Mouse (Mus musculus) lung, adult 2 months (tissue): ENCODE results near the gene Tbc1d30.

ENCODE experiments used
- CTCF ChIP-seq: fragments of 200-500 bp; IDR thresholded peaks from 2 replicates; pipeline ENCODE4 v1.5.1; 2011; ENCODE audit warnings: mild to moderate bottlenecking, low read length, control low read depth; ENCODE audit not compliant: insufficient read depth
- POLR2A ChIP-seq: fragments of 200-500 bp; IDR thresholded peaks from 2 replicates; pipeline ENCODE4 v1.6.1; 2011; ENCODE audit warnings: low read depth, mild to moderate bottlenecking, control low read depth, low read length, borderline replicate concordance; ENCODE audit errors: extremely low read depth

DNA sequence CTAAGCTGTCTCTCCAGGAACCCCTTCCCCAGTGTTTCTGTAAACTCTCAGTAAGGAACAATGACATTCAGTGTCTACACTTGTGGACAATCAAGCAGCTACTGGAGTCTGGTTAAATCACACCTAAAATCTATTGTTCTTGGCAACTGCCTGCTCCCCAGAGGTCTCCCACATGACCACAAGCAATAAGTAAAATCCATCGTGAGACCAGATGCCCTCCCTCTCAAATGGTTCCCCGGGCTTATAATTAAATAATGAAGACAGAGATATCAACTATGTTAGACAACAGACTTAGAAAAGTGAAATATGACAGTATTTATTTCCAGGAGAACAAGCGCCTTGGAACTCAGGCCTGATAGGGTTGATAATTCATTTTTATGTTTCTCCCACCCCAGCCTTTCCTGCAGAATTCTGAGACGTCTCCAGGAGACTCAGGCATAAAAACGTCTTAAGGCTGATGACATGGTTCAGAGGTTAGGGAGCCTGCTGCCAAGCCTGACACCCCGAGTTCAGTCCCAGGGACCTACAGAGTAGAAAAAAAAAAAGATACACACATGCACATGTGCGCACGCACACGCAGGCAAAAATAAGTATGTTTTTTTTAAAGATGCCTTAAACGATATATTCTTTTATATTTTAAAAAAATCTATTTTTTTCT is 115.8 kb downstream of the Tbc1d30 start:
- no peak for TF ChIP-seq CTCF
- TF ChIP-seq POLR2A: no peak
